Mouse (Mus musculus) embryonic fibroblast, embryonic 13.5 days (primary cell): ENCODE data around the gene Acta1.

Experiments
- CTCF ChIP-seq: IDR thresholded peaks from 2 replicates; pipeline ENCODE4 v1.5.1; 2011; ENCODE audit warnings: mild to moderate bottlenecking, control low read depth, low read length, moderate library complexity, borderline replicate concordance; ENCODE audit not compliant: insufficient read depth
- POLR2A ChIP-seq: IDR thresholded peaks from 2 replicates; pipeline ENCODE4 v1.6.1; 2011; ENCODE audit warnings: low read depth, mild to moderate bottlenecking, control low read depth, low read length, moderate library complexity

GRCm38 (mm10) chr8:123845114-123845513 lies 49.4 kb downstream of the Acta1 start:
- no peak for TF ChIP-seq POLR2A
- no peak for TF ChIP-seq CTCF
